Mouse (Mus musculus) kidney, adult 2 months (tissue): ENCODE measurements around the gene Gm13271. TPM values are rescaled to one million over a fixed set of nuclear protein-coding genes. Genes with fewer than 3 reads are reported as not detected.

ENCODE experiments used
- DNase-seq: peaks from one replicate; pipeline ENCODE4 v3.0.0; 2021
- H3K27ac ChIP-seq: fragments of 200-500 bp; 2 replicates; pipeline ENCODE4 v1.5.1; 2012; ENCODE audit warnings: low read depth, low read length, control low read depth, inconsistent platforms; ENCODE audit not compliant: insufficient read depth
- H3K27me3 ChIP-seq: fragments of 200-500 bp; replicated peaks from 2 replicates; pipeline ENCODE4 v1.6.1; 2012; ENCODE audit warnings: mild to moderate bottlenecking, moderate library complexity, low read length, inconsistent platforms; ENCODE audit not compliant: control insufficient read depth, insufficient read depth
- H3K36me3 ChIP-seq: fragments of 200-500 bp; 2 replicates; pipeline ENCODE4 v1.6.1; 2012; ENCODE audit warnings: mild to moderate bottlenecking, moderate library complexity, low read length, inconsistent platforms; ENCODE audit not compliant: control insufficient read depth, insufficient read depth
- H3K4me1 ChIP-seq: fragments of 200-500 bp; 2 replicates; pipeline ENCODE4 v1.6.1; 2011; ENCODE audit warnings: low read length; ENCODE audit not compliant: control insufficient read depth, insufficient read depth
- H3K4me3 ChIP-seq: fragments of 200-500 bp; 2 replicates; pipeline ENCODE4 v1.5.1; 2011; ENCODE audit warnings: mild to moderate bottlenecking, low read depth, low read length, control low read depth; ENCODE audit not compliant: insufficient read depth
- CTCF ChIP-seq: fragments of 200-500 bp; conservative IDR thresholded peaks from 2 replicates; pipeline ENCODE4 v1.5.1; 2011; ENCODE audit warnings: low read depth, mild to moderate bottlenecking, control low read depth, low read length, moderate library complexity, mixed read lengths; ENCODE audit not compliant: insufficient read depth, insufficient read length
- POLR2A ChIP-seq: fragments of 200-500 bp; IDR thresholded peaks from one replicate; pipeline ENCODE4 v1.6.1; 2011; ENCODE audit warnings: low read depth, low read length, control low read depth
- WGBS: fragments of 180-500 bp; shearing (Covaris S2); methylation state at CpG from one replicate; pipeline ENCODE4 v1.1.7; 2018; 5-methylcytosine and 5-hydroxymethylcytosine counted together
- polyA plus RNA-seq: library from polyadenylated mRNA; depleted of rRNA; stranded (reverse); fragments of >200 nt; gene quantifications from 2 replicates; pipeline ENCODE4 v1.2.3, GENCODE M21; 2012

The Gm13271 gene
- polyA plus RNA-seq, 1 experiment: not detected

GRCm38 (mm10) chr4:88723497-88724090, 31.1 kb upstream of the Gm13271 start:
- Histone ChIP-seq H3K27me3 (no peaks in the 10 kb centered on the region), H3K4me1 (peaks cover 3% of the 10 kb centered on the region; the same call in 1 of the 2 replicates), H3K27ac (peak overlapping the region; percentile 96), H3K4me3 (peak overlapping the region; percentile 18; the same call in 1 of the 2 replicates), H3K36me3 (peaks cover under 1% of the 10 kb centered on the region; the same call in 1 of the 2 replicates)
- DNase-seq: peak; percentile 67
- 22% methylated on average over 8 of the region's 8 CpGs for WGBS
- TF ChIP-seq POLR2A (no peak), CTCF (no peak)

DNA sequence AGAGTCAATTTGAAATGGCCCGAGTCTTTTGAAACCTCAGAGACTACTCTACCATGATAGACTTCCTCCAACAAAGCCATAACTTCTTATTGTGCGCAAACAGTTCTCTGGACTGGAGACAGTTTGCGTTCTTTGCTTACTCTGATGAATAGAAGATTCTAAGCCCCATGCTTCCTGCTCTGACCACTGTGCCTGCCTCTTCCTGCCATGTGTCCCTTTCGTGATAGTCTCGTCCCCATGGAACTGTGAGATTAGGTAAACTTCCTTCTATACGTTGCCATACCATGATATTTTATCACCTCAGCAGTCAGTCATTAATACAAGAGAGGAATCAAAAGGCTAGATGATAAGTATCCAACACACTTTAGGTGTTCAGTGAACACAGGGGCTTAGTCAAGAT, 27.9 kb upstream of the Gm13271 start:
- 77% methylated on average over 6 of the region's 6 CpGs for WGBS

DNA sequence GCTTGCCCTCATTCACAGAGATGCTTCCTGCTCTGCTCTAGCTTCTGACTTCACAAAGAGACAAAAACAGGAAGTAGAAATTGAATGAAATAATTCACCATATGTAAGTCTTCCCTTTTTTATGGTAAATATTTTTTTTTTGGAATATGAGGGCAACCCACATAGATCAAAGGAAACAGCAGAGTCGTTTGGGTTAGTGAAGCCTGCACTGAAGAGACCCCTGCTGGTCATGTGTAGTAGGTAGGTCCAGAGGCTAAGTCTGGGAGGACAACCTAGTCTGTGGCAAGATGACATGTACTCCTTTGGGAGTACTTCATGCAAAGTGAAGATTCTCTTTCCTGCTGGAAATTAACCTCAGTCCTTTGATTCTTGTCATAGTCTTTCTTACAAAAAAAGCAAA, 27.3 kb upstream of the Gm13271 start:
- peak; percentile 68 for DNase-seq
- WGBS: 0% methylated on average over 1 of the region's 1 CpGs
- peak; percentile 78 for TF ChIP-seq CTCF
- TF ChIP-seq POLR2A: no peak
- H3K27ac ChIP-seq: no peak overlapping the region
- no peak overlapping the region for H3K4me3 ChIP-seq
- no peaks in the 10 kb centered on the region for H3K36me3 ChIP-seq
- H3K27me3 ChIP-seq: no peaks in the 10 kb centered on the region
- 0 out of 2 replicates have a peak, but pooled peaks cover 3% of the 10 kb centered on the region for H3K4me1 ChIP-seq

More for the DNA sequence above, 27.9 kb upstream of the Gm13271 start:
- Histone ChIP-seq H3K27ac (no peak overlapping the region), H3K4me1 (0 out of 2 replicates have a peak, but pooled peaks cover 3% of the 10 kb centered on the region), H3K36me3 (no peaks in the 10 kb centered on the region), H3K27me3 (no peaks in the 10 kb centered on the region), H3K4me3 (no peak overlapping the region)
- TF ChIP-seq POLR2A (no peak), CTCF (no peak)
- no peak for DNase-seq

GRCm38 (mm10) chr4:88738480-88738879, 16.2 kb upstream of the Gm13271 start:
- 0% methylated on average over 2 of the region's 2 CpGs for WGBS
- H3K4me3 ChIP-seq: no peak overlapping the region
- H3K27me3 ChIP-seq: no peaks in the 10 kb centered on the region
- H3K36me3 ChIP-seq: no peaks in the 10 kb centered on the region
- H3K4me1 ChIP-seq: no peaks in the 10 kb centered on the region
- TF ChIP-seq POLR2A (no peak), CTCF (peak; percentile 90)
- peak; percentile 74 for DNase-seq
- H3K27ac ChIP-seq: no peak overlapping the region

GRCm38 (mm10) chr4:88739036-88739435, 15.6 kb upstream of the Gm13271 start:
- no peak overlapping the region for H3K27ac ChIP-seq
- no peaks in the 10 kb centered on the region for H3K27me3 ChIP-seq
- 90% methylated on average over 6 of the region's 6 CpGs for WGBS
- no peaks in the 10 kb centered on the region for H3K36me3 ChIP-seq
- TF ChIP-seq POLR2A (no peak), CTCF (no peak)
- DNase-seq: no peak
- no peak overlapping the region for H3K4me3 ChIP-seq
- H3K4me1 ChIP-seq: no peaks in the 10 kb centered on the region

DNA sequence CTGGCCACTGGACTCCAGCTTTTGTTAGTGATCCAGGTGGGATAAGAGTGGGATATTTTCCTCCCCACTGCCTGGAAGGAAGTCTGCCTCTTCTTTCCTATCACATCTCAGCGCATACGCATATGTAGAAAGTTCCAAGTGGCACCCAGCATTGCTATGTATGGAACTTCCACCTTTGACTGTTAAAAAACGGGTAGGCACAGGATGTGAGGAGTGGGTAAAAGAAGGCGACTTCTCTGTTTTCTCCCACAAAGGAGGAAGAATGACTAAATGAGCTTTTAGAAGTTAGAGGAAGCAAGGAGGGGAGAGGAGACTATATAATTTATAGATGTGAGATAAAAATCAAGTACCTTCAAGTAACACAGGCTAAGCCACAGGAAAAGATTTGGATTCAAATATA, 13.2 kb upstream of the Gm13271 start:
- DNase-seq: no peak
- Histone ChIP-seq H3K27me3 (no peaks in the 10 kb centered on the region), H3K36me3 (no peaks in the 10 kb centered on the region), H3K4me1 (no peaks in the 10 kb centered on the region), H3K27ac (no peak overlapping the region), H3K4me3 (no peak overlapping the region)
- TF ChIP-seq CTCF: no peak
- TF ChIP-seq POLR2A: no peak
- WGBS: 87% methylated on average over 4 of the region's 4 CpGs

DNA sequence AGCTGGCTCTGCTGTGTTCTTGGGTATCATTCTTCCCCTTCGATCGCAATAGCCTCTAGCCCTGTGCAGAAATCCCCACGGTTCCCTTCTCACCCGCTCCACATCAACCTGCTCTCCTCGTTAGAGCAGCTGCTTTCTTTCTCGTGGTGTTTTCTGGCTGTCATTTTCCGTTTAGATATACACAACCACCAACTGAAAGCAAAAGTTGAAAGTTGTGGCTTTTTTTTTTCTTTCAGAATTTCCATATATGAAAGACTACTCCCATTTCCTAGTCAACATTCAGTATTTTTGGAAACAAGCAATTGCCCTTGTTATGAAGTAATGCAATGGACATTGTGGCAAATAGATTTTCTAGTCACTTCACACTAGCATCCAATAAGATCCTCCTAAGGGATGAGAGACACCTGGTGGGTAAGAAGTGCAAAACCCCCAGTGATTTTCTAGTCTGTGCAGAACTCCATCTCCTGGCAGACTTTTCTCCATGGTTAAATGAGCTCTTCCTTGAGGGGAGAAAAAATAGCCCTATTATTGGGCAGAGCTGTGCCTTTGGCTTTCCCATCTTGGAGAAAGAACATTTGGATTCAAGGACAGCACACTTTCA, 11.8 kb upstream of the Gm13271 start:
- Histone ChIP-seq H3K27me3 (no peaks in the 10 kb centered on the region), H3K4me1 (no peaks in the 10 kb centered on the region), H3K27ac (no peak overlapping the region), H3K36me3 (no peaks in the 10 kb centered on the region), H3K4me3 (no peak overlapping the region)
- 69% methylated on average over 7 of the region's 7 CpGs for WGBS
- no peak for TF ChIP-seq POLR2A
- no peak for TF ChIP-seq CTCF
- no peak for DNase-seq
